Mouse (Mus musculus): Measurements from ENCODE around the gene Olfr1418. TPM values are rescaled to one million over a fixed set of nuclear protein-coding genes. Genes with fewer than 3 reads are reported as not detected.
A peak's percentile ranks its signal among the peaks of the same experiment; 100 is the strongest.
"Not testable (repeated sequence)": the region's sequence is repeated elsewhere in the genome, so short reads cannot be mapped to it uniquely, and the experiment has no call there.

The Olfr1418 gene
- not detected in 2 replicates for polyA plus RNA-seq (2015; fragmentation: Nextera tagmentation; extraction: Ambion mirVana)

DNA sequence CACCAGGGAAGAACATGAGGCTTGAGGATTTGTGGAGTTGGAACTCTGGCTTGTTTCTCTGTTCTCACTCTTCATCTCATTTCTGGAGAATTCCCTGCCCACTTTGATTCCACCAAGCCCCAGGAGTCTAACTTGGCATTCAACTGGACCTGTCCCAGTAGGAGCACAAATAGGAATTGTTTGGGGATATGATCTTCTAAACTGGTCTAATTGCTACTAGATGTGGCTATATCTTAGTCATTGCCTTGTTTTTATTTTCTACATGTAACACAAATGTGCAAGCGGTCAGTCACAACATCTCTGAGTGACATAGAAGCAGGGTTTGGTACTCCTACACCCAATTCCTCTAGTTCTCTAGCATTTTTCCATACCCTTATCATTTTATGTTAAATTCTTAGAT is at the start of gene Olfr1418:
Gene Olfr1418, minus strand, starts transcription at position 101 of the 400 bp plus-strand sequence.
- Histone ChIP-seq H3K9me3 (replicated peaks) (peaks cover 3% of the 10 kb centered on the region; the same call in 1 of the 2 replicates), H3K4me2 (no peak within 1 kb of the TSS), H3K9ac (no peak within 1 kb of the TSS), H3K27ac (no peak within 1 kb of the TSS), H3K4me3 (no peak within 1 kb of the TSS), H3K27me3 (no peaks in the 10 kb centered on the region), H3K4me1 (no peaks in the 10 kb centered on the region), H3K36me3 (ENCODE audit: poor library complexity, severe bottlenecking) (no peaks in the 10 kb centered on the region)
- WGBS: 83% methylated on average over 1 of the region's 1 CpGs
- no peak for ATAC-seq

DNA sequence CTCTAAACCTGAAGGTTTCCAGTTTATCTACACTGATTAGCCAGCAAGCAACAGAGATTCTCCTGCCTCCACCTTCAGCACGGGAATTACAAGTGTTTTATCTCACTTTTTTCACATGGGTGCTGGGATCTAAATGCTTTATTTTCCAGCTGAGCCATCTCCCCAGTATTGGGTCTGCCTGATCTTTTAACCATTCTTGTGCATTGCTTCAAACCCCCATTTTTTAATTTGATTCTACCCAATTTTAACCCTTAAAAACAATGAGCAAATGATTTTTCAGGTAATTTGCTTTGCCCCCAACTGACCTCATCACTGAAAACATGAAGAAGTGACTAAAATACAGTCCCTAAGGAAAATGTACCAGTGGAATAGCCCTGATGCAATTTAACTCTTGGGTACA is 25.4 kb upstream of the Olfr1418 start, which contains the start of gene Olfr1420:
Gene Olfr1420, plus strand, starts transcription at position 301 of the 400 bp plus-strand sequence.
- no peaks in the 10 kb centered on the region for H3K36me3 ChIP-seq (ENCODE audit: poor library complexity, severe bottlenecking)
- H3K4me3 ChIP-seq: no peak within 1 kb of the TSS
- no peaks in the 10 kb centered on the region for H3K4me1 ChIP-seq
- no peaks in the 10 kb centered on the region for H3K27me3 ChIP-seq
- H3K4me2 ChIP-seq: no peak within 1 kb of the TSS
- H3K27ac ChIP-seq: no peak within 1 kb of the TSS
- 70% methylated on average over 1 of the region's 1 CpGs for WGBS
- no peak within 1 kb of the TSS for H3K9ac ChIP-seq
- no peaks in the 10 kb centered on the region for H3K9me3 ChIP-seq (replicated peaks)
- ATAC-seq: no peak

DNA sequence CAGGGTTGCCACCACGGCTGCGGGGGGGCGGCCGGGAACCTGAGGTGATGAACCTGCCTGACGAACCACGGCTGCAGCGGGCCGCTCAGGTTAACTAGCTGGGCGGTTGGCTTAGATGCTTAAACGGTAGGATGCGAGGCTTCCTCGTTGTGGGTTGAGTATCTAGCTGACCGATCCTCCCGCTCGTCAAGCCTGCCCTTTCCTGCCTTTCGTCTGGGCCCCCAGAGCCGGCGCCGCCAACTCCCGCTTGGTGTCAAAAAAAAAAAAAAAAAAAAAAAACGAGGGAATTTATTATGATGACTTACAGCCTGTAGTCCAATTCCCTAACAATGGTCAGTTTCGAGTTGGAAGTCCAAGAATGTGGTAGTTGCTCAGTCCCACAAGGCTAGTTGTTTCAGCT is 17.5 kb upstream of the Olfr1418 start:
- not testable (repeated sequence) for H3K4me2 ChIP-seq; H3K4me1 ChIP-seq; H3K4me3 ChIP-seq; H3K27ac ChIP-seq; H3K9ac ChIP-seq; H3K36me3 ChIP-seq (ENCODE audit: poor library complexity, severe bottlenecking); H3K9me3 ChIP-seq (replicated peaks); ATAC-seq; H3K27me3 ChIP-seq
- whole genome bisulfite sequencing: 60% methylated on average over 22 of the region's 22 CpGs

DNA sequence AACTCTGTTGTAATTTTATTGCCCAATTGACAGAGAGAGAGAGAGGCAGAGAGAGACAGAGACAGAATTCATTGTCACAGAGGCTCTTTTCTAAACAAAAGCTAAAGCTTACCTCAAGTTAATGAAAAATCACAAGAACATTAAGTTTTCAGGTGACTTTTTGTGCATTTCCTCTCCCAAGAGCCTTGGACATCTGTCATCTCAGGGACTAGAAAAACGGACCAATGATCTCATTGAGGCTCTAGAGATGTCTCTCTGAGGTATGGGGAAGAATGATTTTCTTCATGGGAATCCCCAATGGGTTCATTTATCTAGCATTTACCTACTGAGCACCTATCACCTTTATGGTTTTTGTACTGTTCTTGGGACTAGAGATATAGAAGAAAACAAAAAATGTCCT is 14.1 kb upstream of the Olfr1418 start, which contains the start of gene Olfr1419:
Gene Olfr1419, minus strand, starts transcription at position 101 of the 400 bp plus-strand sequence.
- H3K4me1 ChIP-seq: no peaks in the 10 kb centered on the region
- H3K27ac ChIP-seq: no peak within 1 kb of the TSS
- no peaks in the 10 kb centered on the region for H3K9me3 ChIP-seq (replicated peaks)
- ATAC-seq: no peak
- 41% methylated on average over 1 of the region's 1 CpGs for WGBS
- H3K4me2 ChIP-seq: no peak within 1 kb of the TSS
- no peaks in the 10 kb centered on the region for H3K36me3 ChIP-seq (ENCODE audit: poor library complexity, severe bottlenecking)
- no peak within 1 kb of the TSS for H3K4me3 ChIP-seq
- no peaks in the 10 kb centered on the region for H3K27me3 ChIP-seq
- no peak within 1 kb of the TSS for H3K9ac ChIP-seq

DNA sequence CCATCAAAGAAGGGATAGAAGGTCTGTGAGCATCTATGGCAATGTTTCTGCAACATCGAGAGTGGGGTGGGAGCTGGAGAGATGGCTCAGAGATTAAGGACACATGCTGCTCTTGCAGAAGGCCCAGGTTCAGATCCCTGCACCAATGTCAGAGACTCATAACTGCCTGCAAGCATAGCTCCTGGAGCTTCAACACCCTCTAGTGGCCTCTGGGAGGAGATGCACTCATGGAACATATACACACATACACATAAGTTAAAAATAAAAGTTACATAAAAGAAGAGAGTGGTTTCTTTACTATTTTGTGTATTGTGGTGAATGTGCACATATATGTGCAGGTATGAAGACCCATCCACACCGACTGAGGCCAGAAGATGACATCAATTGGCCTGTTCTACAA is 7.0 kb upstream of the Olfr1418 start:
- Histone ChIP-seq H3K4me2 (no peak overlapping the region), H3K9me3 (replicated peaks) (peaks cover 9% of the 10 kb centered on the region), H3K27me3 (no peaks in the 10 kb centered on the region), H3K4me1 (no peaks in the 10 kb centered on the region), H3K9ac (no peak overlapping the region), H3K4me3 (no peak overlapping the region), H3K27ac (no peak overlapping the region), H3K36me3 (ENCODE audit: poor library complexity, severe bottlenecking) (no peaks in the 10 kb centered on the region)
- WGBS: 87% methylated on average over 2 of the region's 2 CpGs
- no peak for ATAC-seq

DNA sequence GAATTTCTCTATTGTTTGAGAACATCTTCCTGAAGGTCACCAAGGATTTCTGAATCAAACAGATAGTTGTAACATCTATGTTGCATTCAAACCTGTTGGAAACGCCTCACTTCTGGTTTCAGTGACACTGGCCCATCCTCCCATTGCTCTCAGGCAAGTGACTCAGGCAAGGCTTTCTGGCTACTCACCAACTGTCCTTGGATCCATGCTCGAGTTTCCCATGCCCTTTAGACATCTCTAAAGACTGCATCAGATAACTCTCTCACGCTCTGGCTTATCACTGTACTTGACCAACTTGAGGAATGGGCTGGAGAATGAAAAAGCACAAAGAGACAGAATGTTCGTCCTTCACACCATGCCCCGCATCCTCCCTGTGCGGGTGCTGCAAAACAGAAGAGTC is 4.4 kb downstream of the Olfr1418 start:
- H3K9ac ChIP-seq: no peak overlapping the region
- ATAC-seq: no peak
- H3K9me3 ChIP-seq (replicated peaks): no peaks in the 10 kb centered on the region
- H3K4me2 ChIP-seq: no peak overlapping the region
- 83% methylated on average over 6 of the region's 6 CpGs for WGBS
- H3K4me3 ChIP-seq: no peak overlapping the region
- no peaks in the 10 kb centered on the region for H3K4me1 ChIP-seq
- no peaks in the 10 kb centered on the region for H3K36me3 ChIP-seq (ENCODE audit: poor library complexity, severe bottlenecking)
- H3K27ac ChIP-seq: no peak overlapping the region
- no peaks in the 10 kb centered on the region for H3K27me3 ChIP-seq

DNA sequence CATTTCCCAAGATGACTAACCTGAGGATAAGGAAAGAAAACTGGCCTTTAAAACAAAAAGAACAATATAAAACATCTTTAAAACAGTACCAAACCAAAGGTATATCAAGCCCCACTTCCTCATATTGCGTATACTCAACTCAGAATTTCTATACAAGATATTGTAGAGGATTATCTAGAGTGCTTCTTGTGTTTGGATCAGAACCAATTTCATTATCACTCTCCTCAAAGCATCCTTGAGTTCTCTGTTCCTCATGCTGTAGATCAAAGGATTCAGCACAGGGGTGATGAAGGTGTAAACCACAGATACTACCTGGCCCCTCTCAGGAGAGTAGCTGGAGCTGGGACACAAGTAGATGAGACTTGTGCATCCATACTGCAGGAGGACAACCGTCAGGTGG is 6.0 kb downstream of the Olfr1418 start:
- no peaks in the 10 kb centered on the region for H3K27me3 ChIP-seq
- WGBS: 92% methylated on average over 2 of the region's 2 CpGs
- no peaks in the 10 kb centered on the region for H3K9me3 ChIP-seq (replicated peaks)
- H3K4me1 ChIP-seq: no peaks in the 10 kb centered on the region
- H3K4me2 ChIP-seq: no peak overlapping the region
- H3K36me3 ChIP-seq (ENCODE audit: poor library complexity, severe bottlenecking): no peaks in the 10 kb centered on the region
- H3K4me3 ChIP-seq: no peak overlapping the region
- no peak for ATAC-seq
- no peak overlapping the region for H3K9ac ChIP-seq
- no peak overlapping the region for H3K27ac ChIP-seq

DNA sequence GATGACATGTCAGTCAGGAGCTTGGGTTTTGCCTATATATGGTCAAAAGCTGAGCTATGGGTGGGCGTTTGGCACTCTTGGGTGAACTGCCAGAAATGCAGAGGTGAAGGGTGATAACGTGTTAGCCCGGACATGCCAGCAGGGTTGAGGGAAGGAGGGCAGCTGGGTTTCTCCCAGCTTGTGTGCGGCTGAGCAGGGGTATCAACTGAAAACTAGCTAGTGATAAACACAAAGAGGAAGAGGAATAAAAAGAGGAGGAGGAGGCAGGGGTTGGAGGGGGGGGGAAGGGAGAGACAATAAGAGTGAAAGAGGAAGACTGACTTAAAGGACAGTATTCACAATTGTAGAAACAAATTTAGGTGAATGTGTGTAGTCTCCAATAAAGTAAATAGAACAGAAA is 8.2 kb downstream of the Olfr1418 start:
- ATAC-seq: no peak
- Histone ChIP-seq H3K4me3 (no peak overlapping the region), H3K4me1 (no peaks in the 10 kb centered on the region), H3K9ac (no peak overlapping the region), H3K27me3 (no peaks in the 10 kb centered on the region), H3K9me3 (replicated peaks) (no peaks in the 10 kb centered on the region), H3K27ac (no peak overlapping the region), H3K36me3 (ENCODE audit: poor library complexity, severe bottlenecking) (no peaks in the 10 kb centered on the region), H3K4me2 (no peak overlapping the region)
- 71% methylated on average over 4 of the region's 4 CpGs for WGBS

DNA sequence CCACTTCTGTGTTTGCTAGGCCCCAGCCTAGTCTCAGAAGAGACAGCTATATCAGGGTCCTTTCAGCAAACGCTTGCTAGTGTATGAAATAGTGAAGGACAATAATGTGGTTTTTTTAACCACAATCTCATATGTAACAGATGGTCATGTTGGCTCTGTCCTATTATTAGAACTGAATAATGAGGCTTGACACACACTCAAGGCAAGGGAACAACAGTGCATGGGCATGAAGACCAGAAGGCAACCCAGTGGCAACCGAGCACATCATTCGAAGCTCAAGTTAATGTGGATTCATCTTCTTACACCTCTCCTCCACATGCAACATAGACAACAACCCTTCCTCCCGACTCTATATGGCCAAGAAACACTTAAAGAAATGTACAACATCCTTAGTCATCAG is 14.5 kb downstream of the Olfr1418 start:
- Histone ChIP-seq H3K4me2 (no peak overlapping the region), H3K9me3 (replicated peaks) (no peaks in the 10 kb centered on the region), H3K36me3 (ENCODE audit: poor library complexity, severe bottlenecking) (no peaks in the 10 kb centered on the region), H3K27ac (no peak overlapping the region), H3K27me3 (no peaks in the 10 kb centered on the region), H3K9ac (no peak overlapping the region), H3K4me1 (no peaks in the 10 kb centered on the region), H3K4me3 (no peak overlapping the region)
- WGBS: 86% methylated on average over 4 of the region's 4 CpGs
- no peak for ATAC-seq

DNA sequence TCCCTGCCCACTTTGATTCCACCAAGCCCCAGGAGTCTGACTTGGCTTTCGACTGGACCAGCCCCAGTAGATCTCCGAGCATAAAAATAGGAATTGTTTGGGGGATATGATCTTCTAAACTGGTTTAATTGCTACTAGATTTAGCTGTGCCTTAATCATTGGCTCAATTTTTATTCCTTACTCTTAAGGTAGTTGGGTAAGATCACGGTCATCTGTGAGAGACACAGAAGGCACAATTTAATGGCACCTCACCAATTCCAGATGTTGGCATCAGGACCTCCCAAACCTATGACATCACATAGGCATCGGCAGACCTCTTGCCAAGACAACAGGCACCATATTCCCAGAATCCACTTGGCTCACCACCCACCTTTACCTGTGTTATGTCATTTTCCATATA is 21.7 kb downstream of the Olfr1418 start, which contains the start of gene Olfr1417:
Gene Olfr1417, minus strand, starts transcription at position 101 of the 400 bp plus-strand sequence.
- Histone ChIP-seq H3K9me3 (replicated peaks) (no peaks in the 10 kb centered on the region), H3K27me3 (no peaks in the 10 kb centered on the region), H3K9ac (no peak within 1 kb of the TSS), H3K4me2 (no peak within 1 kb of the TSS), H3K36me3 (ENCODE audit: poor library complexity, severe bottlenecking) (no peaks in the 10 kb centered on the region), H3K27ac (no peak within 1 kb of the TSS), H3K4me1 (no peaks in the 10 kb centered on the region), H3K4me3 (no peak within 1 kb of the TSS)
- no peak for ATAC-seq
- 86% methylated on average over 4 of the region's 4 CpGs for WGBS

DNA sequence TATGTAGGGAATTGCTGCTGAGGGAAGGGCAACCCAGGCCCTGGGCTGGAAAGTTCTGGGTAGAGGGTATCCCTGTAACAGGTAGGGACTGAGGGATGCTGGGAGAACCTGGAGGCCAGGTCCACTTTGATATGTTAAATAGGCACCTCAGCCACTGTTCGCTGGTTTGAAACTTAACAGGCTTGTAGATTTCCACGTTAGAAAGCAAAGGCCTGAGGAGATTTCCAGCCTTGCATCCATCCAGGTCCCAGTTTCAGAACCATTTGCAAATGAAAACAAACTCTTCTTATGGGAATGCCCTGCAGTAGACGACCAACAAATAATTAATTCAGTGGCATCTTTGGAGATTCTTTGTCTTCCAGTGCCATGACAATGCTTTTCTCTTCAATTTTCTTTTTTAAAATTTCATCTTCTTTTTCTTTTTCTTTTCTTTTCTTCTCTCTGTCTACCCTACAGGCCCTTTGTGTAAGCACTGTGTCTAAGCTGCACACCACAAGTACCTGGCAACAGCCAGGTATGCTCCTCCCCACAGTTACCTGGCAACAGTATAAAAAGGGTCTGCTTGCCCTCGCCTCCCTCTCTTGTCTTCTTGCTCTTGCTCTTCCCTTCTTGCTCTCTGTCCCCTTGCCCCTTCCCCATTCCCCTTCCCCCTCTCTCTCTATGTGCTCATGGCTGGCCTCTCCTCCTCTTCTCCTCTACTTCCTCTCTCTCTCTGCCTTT is 37.4 kb downstream of the Olfr1418 start:
- H3K27ac ChIP-seq: no peak overlapping the region
- H3K4me2 ChIP-seq: no peak overlapping the region
- WGBS: 31% methylated on average over 4 of the region's 4 CpGs
- no peak for ATAC-seq
- H3K27me3 ChIP-seq: peaks cover 19% of the 10 kb centered on the region
- H3K9me3 ChIP-seq (replicated peaks): no peaks in the 10 kb centered on the region
- H3K4me3 ChIP-seq: no peak overlapping the region
- peaks cover 8% of the 10 kb centered on the region for H3K4me1 ChIP-seq
- H3K36me3 ChIP-seq (ENCODE audit: poor library complexity, severe bottlenecking): no peaks in the 10 kb centered on the region
- no peak overlapping the region for H3K9ac ChIP-seq

DNA sequence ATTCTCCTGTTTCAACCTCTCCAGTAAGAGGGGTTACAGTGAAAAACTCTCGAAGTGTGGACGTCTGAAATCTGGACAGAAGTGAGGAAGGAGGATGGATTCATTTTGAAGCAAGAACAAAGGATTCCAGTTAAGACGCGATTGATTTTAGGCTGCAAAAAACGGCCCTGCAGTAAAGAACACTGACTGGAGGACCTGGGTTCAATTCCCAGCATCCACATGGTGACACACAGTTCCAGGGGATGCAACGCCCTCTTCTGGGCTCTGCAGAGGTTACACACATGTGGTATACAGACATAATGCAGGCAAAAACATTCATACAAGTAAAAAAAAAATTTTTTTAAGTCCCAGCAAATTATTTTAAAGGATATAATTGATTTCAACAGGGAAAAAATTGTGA is 40.7 kb downstream of the Olfr1418 start:
- Histone ChIP-seq H3K9ac (no peak overlapping the region), H3K4me3 (peak overlapping the region; percentile 64; the same call in 1 of the 2 replicates), H3K4me1 (peaks cover 12% of the 10 kb centered on the region), H3K36me3 (ENCODE audit: poor library complexity, severe bottlenecking) (no peaks in the 10 kb centered on the region), H3K27ac (no peak overlapping the region), H3K9me3 (replicated peaks) (no peaks in the 10 kb centered on the region), H3K27me3 (peaks cover 45% of the 10 kb centered on the region), H3K4me2 (peak overlapping the region; percentile 95)
- ATAC-seq: no peak
- 31% methylated on average over 6 of the region's 6 CpGs for WGBS

DNA sequence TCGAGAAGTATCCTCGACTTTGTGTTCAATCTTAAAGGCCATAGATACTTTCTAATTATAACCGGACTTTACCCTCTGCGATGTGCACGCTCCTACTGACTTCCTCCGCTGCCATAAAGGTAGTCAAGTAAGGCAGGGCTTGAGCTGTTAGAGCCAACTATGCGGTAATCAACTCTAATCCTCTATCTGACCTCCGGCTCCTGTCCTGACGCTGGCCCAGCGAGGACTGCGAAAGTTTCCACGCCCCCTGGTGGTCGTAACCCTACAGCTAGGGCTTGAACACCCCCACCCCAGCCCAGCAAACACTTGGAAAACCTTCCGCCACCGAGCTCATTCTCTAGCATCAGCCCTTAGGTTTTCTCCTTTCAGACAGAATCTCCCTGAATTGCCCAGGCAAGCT is 41.1 kb downstream of the Olfr1418 start:
- Histone ChIP-seq H3K4me3 (peak overlapping the region; percentile 64), H3K4me2 (peak overlapping the region; percentile 95), H3K9me3 (replicated peaks) (no peaks in the 10 kb centered on the region), H3K36me3 (ENCODE audit: poor library complexity, severe bottlenecking) (no peaks in the 10 kb centered on the region), H3K4me1 (peaks cover 12% of the 10 kb centered on the region), H3K27me3 (peaks cover 49% of the 10 kb centered on the region), H3K27ac (no peak overlapping the region), H3K9ac (no peak overlapping the region)
- ATAC-seq: peak; percentile 73
- WGBS: under 1% methylated on average over 15 of the region's 15 CpGs

Data from forebrain, embryonic 13.5 days (tissue).